Mouse (Mus musculus) heart, embryonic 10.5 days (tissue): ENCODE measurements around the gene Sinhcaf. TPM values are rescaled to one million over a fixed set of nuclear protein-coding genes. Genes with fewer than 3 reads are reported as not detected.

Experiments
- DNase-seq: peaks from one replicate; pipeline ENCODE4 v3.0.0-alpha.2; 2017; ENCODE audit warnings: low spot score
- H3K27ac ChIP-seq: fragments of 300-500 bp; sonication (generic); 2 replicates; pipeline ENCODE4 v1.5.1; 2016; ENCODE audit warnings: mild to moderate bottlenecking
- H3K27me3 ChIP-seq: fragments of 300-500 bp; sonication (generic); 2 replicates; pipeline ENCODE4 v1.6.1; 2016; ENCODE audit warnings: mild to moderate bottlenecking; ENCODE audit not compliant: poor library complexity, insufficient read depth, severe bottlenecking
- H3K36me3 ChIP-seq: fragments of 300-500 bp; sonication (generic); 2 replicates; pipeline ENCODE4 v1.6.1; 2016; ENCODE audit warnings: mild to moderate bottlenecking, moderate library complexity
- H3K4me1 ChIP-seq: fragments of 300-500 bp; sonication (generic); 2 replicates; pipeline ENCODE4 v1.6.1; 2016; ENCODE audit warnings: mild to moderate bottlenecking
- H3K4me3 ChIP-seq: fragments of 300-500 bp; sonication (generic); 2 replicates; pipeline ENCODE4 v1.5.1; 2016; ENCODE audit warnings: mild to moderate bottlenecking, moderate library complexity
- H3K9me3 ChIP-seq: fragments of 300-500 bp; sonication (generic); 2 replicates; pipeline ENCODE4 v1.6.1; 2016; ENCODE audit warnings: mild to moderate bottlenecking, moderate library complexity
- WGBS: fragments of 180-500 bp; shearing (Covaris S2); methylation state at CpG from one replicate; pipeline ENCODE4 v1.1.7; 2016; 5-methylcytosine and 5-hydroxymethylcytosine counted together
- polyA plus RNA-seq: library from polyadenylated mRNA; unstranded; fragments of >200 nt; fragmentation: Nextera tagmentation; extraction: Ambion mirVana; gene quantifications from 2 replicates; pipeline ENCODE4 v1.2.1, GENCODE M21; 2016

Sinhcaf gene
- polyA plus RNA-seq, 1 experiment from 2014 or later: 171 TPM

- H3K36me3 ChIP-seq: no peaks in the 10 kb centered on the region
- DNase-seq: peak; percentile 97
- under 1% methylated on average over 63 of the region's 65 CpGs for WGBS
- H3K27ac ChIP-seq: peak within 1 kb of the TSS; percentile 93
- no peaks in the 10 kb centered on the region for H3K27me3 ChIP-seq
- H3K4me3 ChIP-seq: peak within 1 kb of the TSS; percentile 86
- no peaks in the 10 kb centered on the region for H3K9me3 ChIP-seq
- peaks cover 11% of the 10 kb centered on the region for H3K4me1 ChIP-seq
Measured at GRCm38 (mm10) chr6:148895773-148896506, 50.3 kb downstream of the Sinhcaf start, which contains the start of gene Caprin2. Gene Caprin2 (minus strand): TSS chr6:148896237.

GRCm38 (mm10) chr6:148894888-148895772, 51.1 kb downstream of the Sinhcaf start:
- no peaks in the 10 kb centered on the region for H3K36me3 ChIP-seq
- WGBS: 15% methylated on average over 18 of the region's 18 CpGs
- peak; percentile 82 for DNase-seq

GRCm38 (mm10) chr6:148873911-148874310, 72.4 kb downstream of the Sinhcaf start:
- H3K4me3 ChIP-seq: no peak overlapping the region
- no peak for DNase-seq
- WGBS: 88% methylated on average over 1 of the region's 1 CpGs
- H3K27me3 ChIP-seq: no peaks in the 10 kb centered on the region
- H3K36me3 ChIP-seq: peaks cover 4% of the 10 kb centered on the region; the same call in 1 of the 2 replicates
- no peaks in the 10 kb centered on the region for H3K9me3 ChIP-seq
- no peak overlapping the region for H3K27ac ChIP-seq
- no peaks in the 10 kb centered on the region for H3K4me1 ChIP-seq

More at GRCm38 (mm10) chr6:148894888-148895772, 51.1 kb downstream of the Sinhcaf start:
- Histone ChIP-seq H3K9me3 (no peaks in the 10 kb centered on the region), H3K4me1 (peaks cover 11% of the 10 kb centered on the region), H3K4me3 (peak overlapping the region; percentile 86), H3K27me3 (no peaks in the 10 kb centered on the region), H3K27ac (peak overlapping the region; percentile 93)

Other genes with a start within 250 kb of the Sinhcaf start
- gene Ipo8, start 115.0 kb downstream of the Sinhcaf start, polyA plus RNA-seq: 20.5 and 20.7 TPM in 2 replicates
- 15.9 and 19.0 TPM in 2 replicates for gene Caprin2, start 50.2 kb downstream of the Sinhcaf start, polyA plus RNA-seq
- 7.3 and 10.2 TPM in 2 replicates for gene Dennd5b, start 155.2 kb upstream of the Sinhcaf start, polyA plus RNA-seq
- not detected in 2 replicates for gene Gm10203, start 183.7 kb upstream of the Sinhcaf start, polyA plus RNA-seq
- 14.0 and 19.9 TPM in 2 replicates for gene Etfbkmt, start 193.4 kb upstream of the Sinhcaf start, polyA plus RNA-seq
- 23.5 and 33.1 TPM in 2 replicates for gene Amn1, start 242.2 kb upstream of the Sinhcaf start, polyA plus RNA-seq